Mouse (Mus musculus) heart, embryonic 12.5 days (tissue): ENCODE measurements around the gene Hivep3. TPM values are rescaled to one million over a fixed set of nuclear protein-coding genes. Genes with fewer than 3 reads are reported as not detected.

Experiments used
- ATAC-seq: fragments of 200-750 bp; cut with Nextera tagmentation; 2 replicates; pipeline ENCODE4 v1.8.0; 2017; ENCODE audit warnings: moderate TSS enrichment, moderate library complexity; ENCODE audit not compliant: insufficient number of reproducible peaks, low FRiP score
- H3K27ac ChIP-seq: fragments of 300-500 bp; sonication (generic); 2 replicates; pipeline ENCODE4 v1.5.1; 2016; ENCODE audit warnings: mild to moderate bottlenecking, moderate library complexity; ENCODE audit not compliant: poor library complexity, severe bottlenecking
- H3K27me3 ChIP-seq: fragments of 300-500 bp; sonication (generic); replicated peaks from 2 replicates; pipeline ENCODE4 v1.6.1; 2016; ENCODE audit warnings: mild to moderate bottlenecking, moderate library complexity
- H3K36me3 ChIP-seq: fragments of 300-500 bp; sonication (generic); 2 replicates; pipeline ENCODE4 v1.6.1; 2016; ENCODE audit warnings: mild to moderate bottlenecking, moderate library complexity
- H3K4me1 ChIP-seq: fragments of 300-500 bp; sonication (generic); replicated peaks from 2 replicates; pipeline ENCODE4 v1.6.1; 2016; ENCODE audit warnings: mild to moderate bottlenecking
- H3K4me2 ChIP-seq: fragments of 300-500 bp; sonication (generic); 2 replicates; pipeline ENCODE4 v1.6.1; 2016; ENCODE audit warnings: mild to moderate bottlenecking, moderate library complexity
- H3K4me3 ChIP-seq: fragments of 300-500 bp; sonication (generic); 2 replicates; pipeline ENCODE4 v1.5.1; 2016; ENCODE audit warnings: mild to moderate bottlenecking
- H3K9ac ChIP-seq: fragments of 300-500 bp; sonication (generic); 2 replicates; pipeline ENCODE4 v1.6.1; 2016; ENCODE audit warnings: mild to moderate bottlenecking, moderate library complexity
- H3K9me3 ChIP-seq: fragments of 300-500 bp; sonication (generic); replicated peaks from 2 replicates; pipeline ENCODE4 v1.6.1; 2016; ENCODE audit warnings: mild to moderate bottlenecking, moderate library complexity
- WGBS: fragments of 180-500 bp; shearing (Covaris S2); methylation state at CpG from one replicate; pipeline ENCODE4 v1.1.7; 2016; 5-methylcytosine and 5-hydroxymethylcytosine counted together
- polyA plus RNA-seq: library from polyadenylated mRNA; unstranded; fragments of >200 nt; fragmentation: Nextera tagmentation; extraction: Ambion mirVana; gene quantifications from 2 replicates; pipeline ENCODE4 v1.2.1, GENCODE M21; 2016

Hivep3 gene
- polyA plus RNA-seq, 1 experiment from 2014 or later = 6.1 TPM

- Histone ChIP-seq H3K27me3 (no peaks in the 10 kb centered on the region; the same call in 1 of the 2 replicates), H3K36me3 (no peaks in the 10 kb centered on the region), H3K4me2 (no peak overlapping the region), H3K4me3 (no peak overlapping the region), H3K9me3 (no peaks in the 10 kb centered on the region), H3K9ac (no peak overlapping the region), H3K4me1 (no peaks in the 10 kb centered on the region), H3K27ac (no peak overlapping the region)
- 58% methylated on average over 5 of the region's 5 CpGs for WGBS
- no peak for ATAC-seq
Measured at GRCm38 (mm10) chr4:119889760-119890159, 156.2 kb downstream of the Hivep3 start.

GRCm38 (mm10) chr4:119893255-119893779 is 159.7 kb downstream of the Hivep3 start:
- Histone ChIP-seq H3K4me2 (no peak overlapping the region), H3K9me3 (no peaks in the 10 kb centered on the region), H3K4me1 (no peaks in the 10 kb centered on the region), H3K27ac (no peak overlapping the region), H3K27me3 (no peaks in the 10 kb centered on the region; the same call in 1 of the 2 replicates), H3K36me3 (no peaks in the 10 kb centered on the region), H3K4me3 (no peak overlapping the region), H3K9ac (no peak overlapping the region)
- ATAC-seq = no peak
- 68% methylated on average over 5 of the region's 5 CpGs for WGBS

- H3K9me3 ChIP-seq = no peaks in the 10 kb centered on the region
- no peak overlapping the region for H3K4me3 ChIP-seq
- 52% methylated on average over 13 of the region's 13 CpGs for WGBS
- H3K4me1 ChIP-seq = no peaks in the 10 kb centered on the region
- no peak overlapping the region for H3K9ac ChIP-seq
- H3K27ac ChIP-seq = no peak overlapping the region
- no peak overlapping the region for H3K4me2 ChIP-seq
- no peaks in the 10 kb centered on the region for H3K27me3 ChIP-seq
- peak; percentile 90 for ATAC-seq
- H3K36me3 ChIP-seq = no peaks in the 10 kb centered on the region
Measured at GRCm38 (mm10) chr4:119894797-119895458, 161.3 kb downstream of the Hivep3 start.

- H3K27me3 ChIP-seq = no peaks in the 10 kb centered on the region
- no peak overlapping the region for H3K4me2 ChIP-seq
- H3K9me3 ChIP-seq = no peaks in the 10 kb centered on the region
- WGBS = 70% methylated on average over 5 of the region's 5 CpGs
- no peak overlapping the region for H3K9ac ChIP-seq
- H3K4me1 ChIP-seq = no peaks in the 10 kb centered on the region
- no peak overlapping the region for H3K4me3 ChIP-seq
- no peaks in the 10 kb centered on the region for H3K36me3 ChIP-seq
- H3K27ac ChIP-seq = no peak overlapping the region
- 0 out of 2 replicates have a peak, but pooled peaks have one; percentile 33 for ATAC-seq
Measured at GRCm38 (mm10) chr4:119895504-119895903, 161.9 kb downstream of the Hivep3 start.

GRCm38 (mm10) chr4:119896572-119896971 is 163.0 kb downstream of the Hivep3 start:
- whole genome bisulfite sequencing = 66% methylated on average over 3 of the region's 3 CpGs
- no peak overlapping the region for H3K9ac ChIP-seq
- H3K27ac ChIP-seq = no peak overlapping the region
- no peaks in the 10 kb centered on the region for H3K9me3 ChIP-seq
- H3K27me3 ChIP-seq = no peaks in the 10 kb centered on the region
- no peaks in the 10 kb centered on the region for H3K36me3 ChIP-seq
- H3K4me3 ChIP-seq = no peak overlapping the region
- no peak for ATAC-seq
- no peaks in the 10 kb centered on the region for H3K4me1 ChIP-seq
- H3K4me2 ChIP-seq = no peak overlapping the region

GRCm38 (mm10) chr4:119897054-119897855 is 163.7 kb downstream of the Hivep3 start:
- 62% methylated on average over 6 of the region's 6 CpGs for WGBS
- Histone ChIP-seq H3K4me1 (no peaks in the 10 kb centered on the region), H3K4me2 (no peak overlapping the region), H3K4me3 (no peak overlapping the region), H3K9ac (no peak overlapping the region), H3K9me3 (no peaks in the 10 kb centered on the region), H3K36me3 (no peaks in the 10 kb centered on the region), H3K27ac (no peak overlapping the region), H3K27me3 (no peaks in the 10 kb centered on the region)
- ATAC-seq = no peak

GRCm38 (mm10) chr4:119901556-119902491 is 168.2 kb downstream of the Hivep3 start:
- Histone ChIP-seq H3K36me3 (no peaks in the 10 kb centered on the region), H3K9me3 (no peaks in the 10 kb centered on the region), H3K4me3 (no peak overlapping the region), H3K9ac (no peak overlapping the region), H3K4me2 (no peak overlapping the region), H3K4me1 (0 out of 2 replicates have a peak, but pooled peaks cover 2% of the 10 kb centered on the region), H3K27me3 (no peaks in the 10 kb centered on the region), H3K27ac (no peak overlapping the region)
- ATAC-seq = no peak
- 73% methylated on average over 16 of the region's 16 CpGs for WGBS

GRCm38 (mm10) chr4:119903328-119903727 is 169.7 kb downstream of the Hivep3 start:
- no peaks in the 10 kb centered on the region for H3K27me3 ChIP-seq
- H3K4me3 ChIP-seq = no peak overlapping the region
- H3K4me2 ChIP-seq = no peak overlapping the region
- H3K27ac ChIP-seq = no peak overlapping the region
- no peaks in the 10 kb centered on the region for H3K36me3 ChIP-seq
- no peaks in the 10 kb centered on the region for H3K9me3 ChIP-seq
- no peak overlapping the region for H3K9ac ChIP-seq
- 0 out of 2 replicates have a peak, but pooled peaks cover 2% of the 10 kb centered on the region for H3K4me1 ChIP-seq
- ATAC-seq = no peak

GRCm38 (mm10) chr4:119903806-119904205 is 170.2 kb downstream of the Hivep3 start:
- WGBS = 32% methylated on average over 1 of the region's 1 CpGs
- 0 out of 2 replicates have a peak, but pooled peaks cover 2% of the 10 kb centered on the region for H3K4me1 ChIP-seq
- no peak overlapping the region for H3K27ac ChIP-seq
- no peaks in the 10 kb centered on the region for H3K9me3 ChIP-seq
- no peak for ATAC-seq
- no peaks in the 10 kb centered on the region for H3K36me3 ChIP-seq
- H3K4me2 ChIP-seq = no peak overlapping the region
- no peaks in the 10 kb centered on the region for H3K27me3 ChIP-seq
- H3K9ac ChIP-seq = no peak overlapping the region
- H3K4me3 ChIP-seq = no peak overlapping the region

- H3K4me1 ChIP-seq = 0 out of 2 replicates have a peak, but pooled peaks cover 2% of the 10 kb centered on the region
- ATAC-seq = no peak
- H3K4me2 ChIP-seq = no peak overlapping the region
- no peak overlapping the region for H3K27ac ChIP-seq
- WGBS = 78% methylated on average over 4 of the region's 4 CpGs
- H3K9ac ChIP-seq = no peak overlapping the region
- no peaks in the 10 kb centered on the region for H3K36me3 ChIP-seq
- no peaks in the 10 kb centered on the region for H3K9me3 ChIP-seq
- no peak overlapping the region for H3K4me3 ChIP-seq
- peaks cover 5% of the 10 kb centered on the region; the same call in 1 of the 2 replicates for H3K27me3 ChIP-seq
Measured at GRCm38 (mm10) chr4:119904296-119904695, 170.7 kb downstream of the Hivep3 start.
